Mouse (Mus musculus) intestine, embryonic 16.5 days (tissue): ENCODE results near the gene Tprn. TPM values are rescaled to one million over a fixed set of nuclear protein-coding genes. Genes with fewer than 3 reads are reported as not detected.

Source experiments
- ATAC-seq: fragments of 200-750 bp; cut with Nextera tagmentation; 2 replicates; pipeline ENCODE4 v1.8.0; 2017; ENCODE audit warnings: moderate TSS enrichment, moderate library complexity
- H3K27ac ChIP-seq: fragments of 300-500 bp; sonication (generic); 2 replicates; pipeline ENCODE4 v1.5.1; 2014; ENCODE audit warnings: mild to moderate bottlenecking, low read length
- H3K27me3 ChIP-seq: fragments of 300-500 bp; sonication (generic); replicated peaks from 2 replicates; pipeline ENCODE4 v1.6.1; 2014; ENCODE audit warnings: low read length, control low read depth, mixed read lengths; ENCODE audit not compliant: control insufficient read depth, insufficient read depth
- H3K36me3 ChIP-seq: fragments of 300-500 bp; sonication (generic); 2 replicates; pipeline ENCODE4 v1.6.1; 2014; ENCODE audit warnings: low read length, control low read depth; ENCODE audit not compliant: control insufficient read depth, insufficient read depth
- H3K4me1 ChIP-seq: fragments of 300-500 bp; sonication (generic); 2 replicates; pipeline ENCODE4 v1.6.1; 2014; ENCODE audit warnings: low read length, control low read depth, mixed read lengths; ENCODE audit not compliant: control insufficient read depth, insufficient read depth
- H3K4me2 ChIP-seq: fragments of 300-500 bp; sonication (generic); 2 replicates; pipeline ENCODE4 v1.6.1; 2014; ENCODE audit warnings: low read depth, low read length, control low read depth
- H3K4me3 ChIP-seq: fragments of 300-500 bp; sonication (generic); 2 replicates; pipeline ENCODE4 v1.5.1; 2014; ENCODE audit warnings: mild to moderate bottlenecking, low read length
- H3K9ac ChIP-seq: fragments of 300-500 bp; sonication (generic); 2 replicates; pipeline ENCODE4 v1.6.1; 2014; ENCODE audit warnings: low read depth, low read length
- H3K9me3 ChIP-seq: fragments of 300-500 bp; sonication (generic); 2 replicates; pipeline ENCODE4 v1.6.1; 2016; ENCODE audit warnings: low read length, control low read depth; ENCODE audit not compliant: control insufficient read depth
- WGBS: fragments of 180-500 bp; shearing (Covaris S2); extraction: QIAGEN DNeasy Blood & Tissue Kit; methylation state at CpG from one replicate; pipeline ENCODE4 v1.1.7; 2014; 5-methylcytosine and 5-hydroxymethylcytosine counted together
- polyA plus RNA-seq: library from polyadenylated mRNA; unstranded; fragments of >200 nt; fragmentation: Nextera tagmentation; extraction: Ambion mirVana; gene quantifications from 2 replicates; pipeline ENCODE4 v1.2.1, GENCODE M21; 2015

The Tprn gene
- polyA plus RNA-seq, 1 experiment from 2014 or later = 31.7 TPM

GRCm38 (mm10) chr2:25292856-25293255 is 30.4 kb downstream of the Tprn start:
- Histone ChIP-seq H3K4me1 (peaks cover 8% of the 10 kb centered on the region), H3K27me3 (peaks cover 65% of the 10 kb centered on the region), H3K9ac (peak overlapping the region; percentile 46; the same call in 1 of the 2 replicates), H3K27ac (no peak overlapping the region), H3K4me2 (peak overlapping the region; percentile 67), H3K36me3 (no peaks in the 10 kb centered on the region), H3K9me3 (no peaks in the 10 kb centered on the region), H3K4me3 (no peak overlapping the region)
- 0% methylated on average over 1 of the region's 1 CpGs for WGBS
- ATAC-seq = 0 out of 2 replicates have a peak, but pooled peaks have one; percentile 29

- H3K27ac ChIP-seq = no peak overlapping the region
- WGBS = 73% methylated on average over 9 of the region's 9 CpGs
- H3K9ac ChIP-seq = no peak overlapping the region
- peaks cover 61% of the 10 kb centered on the region for H3K27me3 ChIP-seq
- H3K4me3 ChIP-seq = no peak overlapping the region
- H3K9me3 ChIP-seq = no peaks in the 10 kb centered on the region
- no peak overlapping the region for H3K4me2 ChIP-seq
- ATAC-seq = no peak
- H3K4me1 ChIP-seq = peaks cover 8% of the 10 kb centered on the region
- H3K36me3 ChIP-seq = no peaks in the 10 kb centered on the region
Observed at GRCm38 (mm10) chr2:25293706-25294105, 31.3 kb downstream of the Tprn start.

DNA sequence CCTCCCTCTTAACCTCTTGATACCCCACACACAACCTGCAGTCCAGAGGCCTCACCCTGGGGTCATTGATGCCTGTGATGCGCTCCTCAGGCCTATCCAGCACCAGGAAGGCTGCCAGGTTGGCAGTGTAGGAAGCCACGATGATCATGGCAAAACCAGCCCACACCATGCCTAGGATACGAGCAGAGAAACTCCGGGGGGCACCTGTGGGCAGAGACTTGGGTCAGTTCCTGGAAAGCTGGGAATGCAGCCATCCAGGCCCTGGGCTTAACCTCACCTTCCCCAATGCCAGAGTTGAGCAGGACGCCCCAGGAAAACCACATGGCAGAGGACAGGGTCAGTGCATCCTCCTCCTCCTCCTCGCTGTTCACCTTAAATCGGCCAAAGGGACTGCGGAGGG is 34.7 kb downstream of the Tprn start:
- Histone ChIP-seq H3K27ac (no peak overlapping the region), H3K36me3 (no peaks in the 10 kb centered on the region), H3K4me2 (no peak overlapping the region), H3K27me3 (peaks cover 27% of the 10 kb centered on the region), H3K4me3 (no peak overlapping the region), H3K9ac (no peak overlapping the region), H3K4me1 (peaks cover 7% of the 10 kb centered on the region), H3K9me3 (no peaks in the 10 kb centered on the region)
- ATAC-seq = no peak
- 76% methylated on average over 8 of the region's 8 CpGs for WGBS

DNA sequence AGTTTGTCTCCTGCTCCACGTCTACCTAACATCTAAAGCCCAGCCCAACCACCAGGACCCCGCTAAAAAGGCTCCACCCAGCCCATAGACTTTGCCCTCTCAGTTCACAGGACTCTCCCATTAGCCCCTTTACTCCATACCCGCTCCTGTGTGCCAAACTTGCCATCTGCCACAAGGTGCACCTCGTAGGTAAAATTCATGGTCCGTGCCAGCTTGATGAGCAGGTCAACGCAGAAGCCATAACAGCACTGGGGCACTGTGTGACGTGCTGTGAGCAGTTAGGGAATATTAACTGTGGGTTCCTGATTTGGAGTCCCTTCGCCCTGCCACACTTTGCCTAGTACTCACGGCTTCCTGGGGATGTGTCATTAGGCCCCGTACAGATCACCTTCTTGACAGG is 35.6 kb downstream of the Tprn start:
- no peaks in the 10 kb centered on the region for H3K36me3 ChIP-seq
- no peak overlapping the region for H3K4me3 ChIP-seq
- H3K27ac ChIP-seq = no peak overlapping the region
- ATAC-seq = no peak
- H3K27me3 ChIP-seq = peaks cover 18% of the 10 kb centered on the region; the same call in 1 of the 2 replicates
- WGBS = 78% methylated on average over 10 of the region's 10 CpGs
- H3K9ac ChIP-seq = no peak overlapping the region
- no peaks in the 10 kb centered on the region for H3K9me3 ChIP-seq
- H3K4me1 ChIP-seq = no peaks in the 10 kb centered on the region
- H3K4me2 ChIP-seq = no peak overlapping the region

GRCm38 (mm10) chr2:25303452-25303851 is 41.0 kb downstream of the Tprn start:
- H3K4me1 ChIP-seq = no peaks in the 10 kb centered on the region; the same call in 1 of the 2 replicates
- H3K27ac ChIP-seq = no peak overlapping the region
- peaks cover 33% of the 10 kb centered on the region for H3K27me3 ChIP-seq
- H3K4me3 ChIP-seq = no peak overlapping the region
- H3K9ac ChIP-seq = no peak overlapping the region
- no peaks in the 10 kb centered on the region for H3K36me3 ChIP-seq
- H3K9me3 ChIP-seq = no peaks in the 10 kb centered on the region
- ATAC-seq = no peak
- WGBS = 60% methylated on average over 3 of the region's 3 CpGs
- no peak overlapping the region for H3K4me2 ChIP-seq

DNA sequence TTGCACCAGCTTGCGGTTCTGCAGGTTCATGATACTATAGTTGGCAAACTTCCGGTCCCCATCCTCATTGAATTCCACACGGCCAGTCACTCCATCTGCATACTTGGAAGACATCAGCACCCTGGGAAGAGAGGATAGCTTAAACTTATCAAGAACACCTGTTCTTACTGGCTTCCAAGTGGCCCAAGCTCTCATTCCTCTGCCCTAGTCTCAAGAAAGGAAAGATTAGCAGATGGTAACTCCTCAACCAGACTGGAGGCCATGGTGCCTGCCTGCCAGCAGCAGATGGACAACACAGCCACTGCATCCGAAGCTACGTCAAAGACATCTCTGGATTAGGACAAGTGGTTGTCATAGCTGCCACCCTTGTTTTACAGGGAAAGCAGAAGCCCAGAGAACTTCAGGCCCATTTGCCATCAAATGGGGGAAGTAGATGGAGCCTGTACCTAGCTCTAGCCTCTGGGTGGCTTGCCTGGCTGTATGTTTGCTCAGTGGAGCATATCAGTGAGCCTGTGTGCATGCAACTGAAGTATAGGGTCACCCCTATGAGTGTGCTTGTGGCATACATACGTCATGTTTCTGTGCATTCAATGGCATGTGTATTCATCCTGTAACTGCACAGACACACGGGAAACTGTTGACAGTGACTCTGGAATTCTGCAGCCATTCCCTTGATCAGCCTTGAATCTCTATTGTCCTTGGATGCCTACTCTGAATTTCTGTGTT is 41.7 kb downstream of the Tprn start:
- H3K4me1 ChIP-seq = no peaks in the 10 kb centered on the region; the same call in 1 of the 2 replicates
- no peak overlapping the region for H3K9ac ChIP-seq
- peaks cover 39% of the 10 kb centered on the region for H3K27me3 ChIP-seq
- peak overlapping the region; percentile 53; the same call in 1 of the 2 replicates for H3K4me3 ChIP-seq
- H3K27ac ChIP-seq = no peak overlapping the region
- WGBS = 67% methylated on average over 7 of the region's 7 CpGs
- peak overlapping the region; percentile 92 for H3K4me2 ChIP-seq
- H3K36me3 ChIP-seq = no peaks in the 10 kb centered on the region
- H3K9me3 ChIP-seq = no peaks in the 10 kb centered on the region
- ATAC-seq = no peak

DNA sequence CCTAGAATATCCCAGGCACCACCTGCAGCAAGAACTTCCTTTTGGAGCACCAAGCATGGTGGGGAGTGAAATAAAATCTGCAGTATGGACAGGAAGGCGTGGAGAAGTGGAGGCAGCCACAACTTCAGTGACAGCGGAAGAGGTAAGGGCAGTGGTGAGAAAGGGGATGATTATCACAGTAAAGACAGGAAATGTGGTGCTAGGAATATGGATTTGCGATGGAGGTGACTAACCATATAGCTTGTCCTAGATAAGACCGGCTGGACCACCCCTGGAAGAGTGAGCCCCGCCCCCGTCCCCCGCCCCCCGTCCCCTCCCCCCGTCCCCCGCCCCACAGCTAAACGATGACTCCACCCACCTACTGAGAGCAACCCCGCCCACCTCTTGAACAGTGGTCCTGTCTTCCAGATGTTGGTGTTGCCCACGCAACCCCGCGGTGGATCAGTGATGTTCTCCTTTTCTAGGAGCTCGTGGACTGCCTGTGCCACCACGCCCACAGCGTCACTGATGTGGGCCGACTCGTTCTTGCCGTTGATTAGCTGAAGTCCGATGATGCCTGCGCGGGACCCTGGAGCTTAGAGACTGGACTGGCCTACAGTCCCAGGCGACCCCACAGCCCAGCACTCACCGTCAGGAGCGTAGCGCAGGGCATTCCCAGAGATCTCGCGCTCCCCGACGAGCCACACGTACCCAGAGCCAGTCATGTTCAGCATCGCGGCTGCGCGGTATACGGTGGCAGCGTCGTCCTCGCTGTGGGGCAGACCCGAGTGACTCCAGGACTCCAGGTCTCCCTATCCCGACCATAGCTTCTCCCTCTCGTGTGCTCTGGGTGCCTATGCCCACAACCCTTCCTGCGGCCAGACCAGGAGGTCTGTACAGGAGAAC is 42.5 kb downstream of the Tprn start:
- WGBS = 4% methylated on average over 42 of the region's 45 CpGs

DNA sequence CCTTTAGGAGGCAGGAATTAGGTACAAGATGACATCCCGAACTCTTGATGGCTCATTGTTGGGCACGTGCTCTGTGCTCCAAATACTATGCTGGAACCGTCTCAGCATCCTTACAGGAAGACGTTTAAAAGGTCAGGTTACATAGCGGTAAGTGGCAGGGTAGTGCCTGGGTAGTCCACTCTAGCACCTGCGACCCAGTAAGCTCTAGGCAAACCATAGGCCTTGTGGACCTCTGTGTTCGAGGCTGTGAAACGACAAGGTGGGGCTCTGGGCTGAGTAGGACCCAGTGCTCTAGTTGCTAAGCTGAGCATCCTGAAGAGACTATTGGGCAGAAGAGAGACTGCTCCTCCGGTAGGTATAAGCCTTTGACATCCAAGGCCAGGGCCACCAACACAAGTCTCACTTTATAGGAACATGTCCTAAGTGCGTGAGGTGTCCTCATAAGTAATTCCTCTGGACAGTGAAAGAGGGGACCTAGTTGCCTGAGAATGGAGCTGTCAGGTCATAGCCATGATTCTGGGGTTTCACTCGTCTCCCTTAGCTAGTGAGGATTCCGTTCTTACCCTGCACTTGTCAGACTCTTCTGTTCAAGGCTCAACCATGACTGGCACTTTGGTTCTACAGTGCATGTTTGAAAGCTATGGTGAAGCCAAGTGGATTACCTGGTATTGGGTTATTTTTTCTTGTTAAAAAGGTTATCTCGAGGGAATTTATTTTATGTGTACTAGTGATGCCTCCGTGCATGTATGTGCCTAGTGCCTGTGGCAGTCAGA is 43.4 kb downstream of the Tprn start:
- H3K9me3 ChIP-seq = no peaks in the 10 kb centered on the region
- no peak overlapping the region for H3K9ac ChIP-seq
- no peaks in the 10 kb centered on the region for H3K36me3 ChIP-seq
- no peak for ATAC-seq
- H3K27me3 ChIP-seq = peaks cover 48% of the 10 kb centered on the region
- peak overlapping the region; percentile 53 for H3K4me3 ChIP-seq
- peak overlapping the region; percentile 92 for H3K4me2 ChIP-seq
- no peaks in the 10 kb centered on the region; the same call in 1 of the 2 replicates for H3K4me1 ChIP-seq
- H3K27ac ChIP-seq = no peak overlapping the region
- 49% methylated on average over 14 of the region's 14 CpGs for WGBS

More for the DNA sequence above, 42.5 kb downstream of the Tprn start:
- peak overlapping the region; percentile 53 for H3K4me3 ChIP-seq
- peaks cover 42% of the 10 kb centered on the region for H3K27me3 ChIP-seq
- no peaks in the 10 kb centered on the region for H3K9me3 ChIP-seq
- H3K9ac ChIP-seq = peak overlapping the region; percentile 60
- H3K4me2 ChIP-seq = peak overlapping the region; percentile 92
- H3K4me1 ChIP-seq = no peaks in the 10 kb centered on the region; the same call in 1 of the 2 replicates
- H3K36me3 ChIP-seq = no peaks in the 10 kb centered on the region
- H3K27ac ChIP-seq = no peak overlapping the region
- peak; percentile 63 for ATAC-seq

- Histone ChIP-seq H3K9me3 (no peaks in the 10 kb centered on the region), H3K36me3 (no peaks in the 10 kb centered on the region), H3K4me1 (no peaks in the 10 kb centered on the region), H3K9ac (no peak overlapping the region), H3K4me3 (no peak overlapping the region), H3K4me2 (no peak overlapping the region), H3K27me3 (peaks cover 68% of the 10 kb centered on the region), H3K27ac (no peak overlapping the region)
- WGBS = 60% methylated on average over 10 of the region's 10 CpGs
- no peak for ATAC-seq
Observed at GRCm38 (mm10) chr2:25310180-25310579, 47.8 kb downstream of the Tprn start.
